Mouse (Mus musculus) adrenal gland, postnatal 25 days (tissue): ENCODE measurements at regions not wholly inside any gene's neighbourhood (a gene's known extent, or its start where the extent isn't known, plus 50 kb on each side); places are given as distances from the start of the nearest gene placed in this dataset.

Source experiments
- DNase-seq: peaks from one replicate; pipeline ENCODE4 v3.0.0; 2021; ENCODE audit warnings: mixed read lengths

- DNase-seq, result no peak
These were observed 182.7 kb upstream of the Prr30 start for GRCm38 (mm10) chr14:101382838-101383237.

GRCm38 (mm10) chr14:101381943-101382342 is 181.8 kb upstream of the Prr30 start:
- DNase-seq, result no peak

- DNase-seq, result no peak
These were observed 179.5 kb upstream of the Prr30 start for GRCm38 (mm10) chr14:101379663-101380006.

- peak; percentile 74 for DNase-seq
These were observed 179.0 kb upstream of the Prr30 start for GRCm38 (mm10) chr14:101378965-101379662.

- DNase-seq, result no peak
These were observed 178.4 kb upstream of the Prr30 start for GRCm38 (mm10) chr14:101378545-101378944.

- DNase-seq, result no peak
These were observed 176.6 kb upstream of the Prr30 start for GRCm38 (mm10) chr14:101376690-101377089.

GRCm38 (mm10) chr14:101375833-101376232 is 175.7 kb upstream of the Prr30 start:
- no peak for DNase-seq

GRCm38 (mm10) chr14:101373864-101374263 is 173.7 kb upstream of the Prr30 start:
- DNase-seq, result no peak

GRCm38 (mm10) chr14:101359860-101360259 is 159.7 kb upstream of the Prr30 start:
- no peak for DNase-seq

GRCm38 (mm10) chr14:101353009-101353378 is 152.9 kb upstream of the Prr30 start:
- DNase-seq, result no peak

- no peak for DNase-seq
These were observed 152.2 kb upstream of the Prr30 start for GRCm38 (mm10) chr14:101352046-101353008.

GRCm38 (mm10) chr14:101340331-101340730 is 140.2 kb upstream of the Prr30 start:
- DNase-seq, result no peak

GRCm38 (mm10) chr14:101332015-101332414 is 131.9 kb upstream of the Prr30 start:
- no peak for DNase-seq

- DNase-seq, result peak; percentile 37
These were observed 127.3 kb upstream of the Prr30 start for GRCm38 (mm10) chr14:101327421-101327820.

GRCm38 (mm10) chr14:101326477-101326941 is 126.4 kb upstream of the Prr30 start:
- DNase-seq, result no peak

GRCm38 (mm10) chr14:101323361-101323760 is 123.2 kb upstream of the Prr30 start:
- no peak for DNase-seq

- DNase-seq, result no peak
These were observed 107.8 kb upstream of the Prr30 start for GRCm38 (mm10) chr14:101307920-101308319.

GRCm38 (mm10) chr14:101304487-101305032 is 104.4 kb upstream of the Prr30 start:
- peak; percentile 5 for DNase-seq

- no peak for DNase-seq
These were observed 97.7 kb upstream of the Prr30 start for GRCm38 (mm10) chr14:101297841-101298240.

- peak; percentile 15 for DNase-seq
These were observed 94.6 kb upstream of the Prr30 start for GRCm38 (mm10) chr14:101294693-101295092.

GRCm38 (mm10) chr14:101287755-101288154 is 87.6 kb upstream of the Prr30 start:
- no peak for DNase-seq

GRCm38 (mm10) chr14:101269048-101269789 is 69.1 kb upstream of the Prr30 start:
- DNase-seq, result no peak
